10 mouse cellular contexts compared by ENCODE assay signal in the genomic region with DNA sequence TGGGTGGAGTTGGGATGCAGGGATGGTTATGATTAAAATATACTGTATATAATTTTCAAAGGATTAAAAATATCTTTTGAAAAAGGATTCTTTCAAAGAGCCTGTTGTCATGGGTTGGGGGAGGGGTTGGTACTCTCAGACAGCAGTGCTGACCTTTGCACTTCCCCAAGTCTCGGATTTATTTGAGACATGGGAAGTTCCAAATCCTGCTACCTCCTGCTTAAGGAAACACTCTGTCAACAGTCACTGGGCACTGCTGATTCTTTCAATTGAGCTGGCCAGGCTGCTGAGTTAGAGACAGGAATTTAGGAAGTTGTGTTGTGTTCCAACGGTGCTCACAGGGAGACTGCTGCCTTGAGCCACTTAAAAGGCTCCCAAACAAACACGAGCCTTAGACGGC.
A peak's percentile ranks its signal among the peaks of the same experiment; 100 is the strongest.
DNase-seq lines count a peak whose midpoint lies in the region; ATAC-seq and TF ChIP-seq lines count a peak whose summit lies in the region.
"Had no signal": no experiment of that assay in that cellular context is flagged by ENCODE, and none has a peak within 500 bp of the region (broad histone marks: within the 10 kb centered on the region; RNA-seq: fewer than 3 reads in every experiment).

No protein-coding gene starts in this region.

- H3K36me3 ChIP-seq in intestine, embryonic 14.5 days (ENCODE audit: control insufficient read depth, insufficient read depth, low read length), result no peaks in the 10 kb centered on the region
- H3K36me3 ChIP-seq in intestine, postnatal 0 days (ENCODE audit: control insufficient read depth, insufficient read depth), result no peaks in the 10 kb centered on the region
- H3K36me3 ChIP-seq in intestine, embryonic 16.5 days (ENCODE audit: control insufficient read depth, insufficient read depth, low read length), result no peaks in the 10 kb centered on the region
- H3K36me3 ChIP-seq in lung, embryonic 15.5 days, result no peaks in the 10 kb centered on the region
- no peaks in the 10 kb centered on the region for H3K36me3 ChIP-seq in forebrain, embryonic 16.5 days (ENCODE audit: control insufficient read depth, insufficient read depth)
- H3K36me3 ChIP-seq: stomach, embryonic 15.5 days had no signal

- peaks cover 15% of the 10 kb centered on the region; the same call in 1 of the 2 replicates for H3K4me1 ChIP-seq in intestine, embryonic 14.5 days (replicated peaks; ENCODE audit: control insufficient read depth, insufficient read depth, low read length)
- H3K4me1 ChIP-seq in intestine, postnatal 0 days (replicated peaks; ENCODE audit: control insufficient read depth, insufficient read depth, low read length), result no peaks in the 10 kb centered on the region
- H3K4me1 ChIP-seq in intestine, embryonic 16.5 days (ENCODE audit: control insufficient read depth, insufficient read depth, low read length), result 0 out of 2 replicates have a peak, but pooled peaks cover 4% of the 10 kb centered on the region
- H3K4me1 ChIP-seq in lung, embryonic 15.5 days, result 0 out of 2 replicates have a peak, but pooled peaks cover 5% of the 10 kb centered on the region
- peaks cover 5% of the 10 kb centered on the region for H3K4me1 ChIP-seq in forebrain, embryonic 16.5 days (replicated peaks; ENCODE audit: control insufficient read depth, insufficient read depth, low read length)
- H3K4me1 ChIP-seq: neural tube, embryonic 12.5 days; stomach, embryonic 15.5 days had no signal

- ATAC-seq in intestine, embryonic 14.5 days (replicated peaks; ENCODE audit: low FRiP score, low TSS enrichment, low read depth), result no peak
- ATAC-seq in intestine, postnatal 0 days, result no peak
- ATAC-seq in intestine, embryonic 16.5 days, result peak; percentile 38; the same call in 1 of the 2 replicates
- ATAC-seq in lung, embryonic 15.5 days (ENCODE audit: borderline replicate concordance, extremely low read depth, low FRiP score, low TSS enrichment), result 0 out of 2 replicates have a peak, but pooled peaks have one; percentile 39
- no peak for ATAC-seq in granulocyte monocyte progenitor cell, adult 5-6 weeks (replicated peaks; ENCODE audit: poor library complexity, severe bottlenecking)
- no peak for ATAC-seq in forebrain, embryonic 16.5 days

- no peak overlapping the region for H3K9ac ChIP-seq in intestine, embryonic 14.5 days (ENCODE audit: low read length)
- no peak overlapping the region for H3K9ac ChIP-seq in intestine, postnatal 0 days (ENCODE audit: low read depth, low read length)
- H3K9ac ChIP-seq in intestine, embryonic 16.5 days (ENCODE audit: low read depth, low read length), result no peak overlapping the region
- H3K9ac ChIP-seq in lung, embryonic 15.5 days, result no peak overlapping the region
- H3K9ac ChIP-seq in forebrain, embryonic 16.5 days (replicated peaks; ENCODE audit: low read depth, low read length), result no peak overlapping the region
- H3K9ac ChIP-seq: limb, embryonic 12.5 days; neural tube, embryonic 12.5 days; stomach, embryonic 15.5 days had no signal

- H3K9me3 ChIP-seq in intestine, embryonic 14.5 days (ENCODE audit: control insufficient read depth, low read length), result no peaks in the 10 kb centered on the region
- no peaks in the 10 kb centered on the region for H3K9me3 ChIP-seq in intestine, postnatal 0 days (ENCODE audit: control insufficient read depth)
- H3K9me3 ChIP-seq in intestine, embryonic 16.5 days (ENCODE audit: control insufficient read depth, low read length), result no peaks in the 10 kb centered on the region
- H3K9me3 ChIP-seq in lung, embryonic 15.5 days, result no peaks in the 10 kb centered on the region
- no peaks in the 10 kb centered on the region for H3K9me3 ChIP-seq in forebrain, embryonic 16.5 days (ENCODE audit: control insufficient read depth, low read length)
- H3K9me3 ChIP-seq: limb, embryonic 12.5 days; neural tube, embryonic 12.5 days; stomach, embryonic 15.5 days had no signal

- DNase-seq in intestine, embryonic 14.5 days (ENCODE audit: low spot score), result peak; percentile 49
- peak; percentile 42 for DNase-seq in embryo, embryonic 10.5 days (ENCODE audit: low spot score)

- WGBS in intestine, embryonic 14.5 days, result 50% methylated on average over 4 of the region's 4 CpGs
- 31% methylated on average over 4 of the region's 4 CpGs for WGBS in intestine, postnatal 0 days
- 49% methylated on average over 4 of the region's 4 CpGs for WGBS in intestine, embryonic 16.5 days
- 23% methylated on average over 4 of the region's 4 CpGs for WGBS in lung, embryonic 15.5 days
- 57% methylated on average over 4 of the region's 4 CpGs for WGBS in forebrain, embryonic 16.5 days

- no peak overlapping the region for H3K4me2 ChIP-seq in intestine, embryonic 14.5 days (ENCODE audit: low read length)
- no peak overlapping the region for H3K4me2 ChIP-seq in intestine, postnatal 0 days (replicated peaks; ENCODE audit: low read depth)
- H3K4me2 ChIP-seq in intestine, embryonic 16.5 days (ENCODE audit: low read depth, low read length), result no peak overlapping the region
- no peak overlapping the region for H3K4me2 ChIP-seq in lung, embryonic 15.5 days
- H3K4me2 ChIP-seq in forebrain, embryonic 16.5 days (ENCODE audit: low read length), result no peak overlapping the region
- H3K4me2 ChIP-seq: limb, embryonic 12.5 days; neural tube, embryonic 12.5 days; stomach, embryonic 15.5 days had no signal

- H3K27ac ChIP-seq in intestine, embryonic 14.5 days (ENCODE audit: low read depth), result no peak overlapping the region
- no peak overlapping the region for H3K27ac ChIP-seq in intestine, postnatal 0 days (ENCODE audit: low read depth, low read length)
- H3K27ac ChIP-seq in intestine, embryonic 16.5 days (ENCODE audit: low read length), result no peak overlapping the region
- H3K27ac ChIP-seq in lung, embryonic 15.5 days, result no peak overlapping the region
- no peak overlapping the region for H3K27ac ChIP-seq in forebrain, embryonic 16.5 days (ENCODE audit: low read length)
- H3K27ac ChIP-seq: limb, embryonic 12.5 days; neural tube, embryonic 12.5 days; stomach, embryonic 15.5 days had no signal

- TF ChIP-seq CTCF in intestine, postnatal 0 days (IDR thresholded peaks at IDR 0.05; ENCODE audit: low read depth), result no peak

- H3K27me3 ChIP-seq in intestine, embryonic 14.5 days (replicated peaks; ENCODE audit: control insufficient read depth, insufficient read depth, low read length), result no peaks in the 10 kb centered on the region
- H3K27me3 ChIP-seq in intestine, postnatal 0 days (replicated peaks; ENCODE audit: control insufficient read depth, insufficient read depth, low read length), result no peaks in the 10 kb centered on the region
- no peaks in the 10 kb centered on the region for H3K27me3 ChIP-seq in intestine, embryonic 16.5 days (replicated peaks; ENCODE audit: control insufficient read depth, insufficient read depth, low read length)
- no peaks in the 10 kb centered on the region for H3K27me3 ChIP-seq in lung, embryonic 15.5 days
- no peaks in the 10 kb centered on the region for H3K27me3 ChIP-seq in forebrain, embryonic 16.5 days (replicated peaks; ENCODE audit: control insufficient read depth, insufficient read depth, low read length)
- H3K27me3 ChIP-seq: limb, embryonic 12.5 days; neural tube, embryonic 12.5 days; stomach, embryonic 15.5 days had no signal

- H3K4me3 ChIP-seq in intestine, embryonic 14.5 days (ENCODE audit: low read depth, low read length), result no peak overlapping the region
- no peak overlapping the region for H3K4me3 ChIP-seq in intestine, postnatal 0 days (ENCODE audit: low read depth, low read length)
- no peak overlapping the region for H3K4me3 ChIP-seq in intestine, embryonic 16.5 days (ENCODE audit: low read length)
- H3K4me3 ChIP-seq in lung, embryonic 15.5 days, result no peak overlapping the region
- H3K4me3 ChIP-seq in forebrain, embryonic 16.5 days (replicated peaks; ENCODE audit: low read length), result no peak overlapping the region
- H3K4me3 ChIP-seq: limb, embryonic 12.5 days; neural tube, embryonic 12.5 days; stomach, embryonic 15.5 days had no signal

Comparison
In these comparisons a context has a peak if more than half of its experiments do, and no peak if none do; other contexts are left out.
1. ATAC-seq: peak in intestine, embryonic 16.5 days (single experiment) and lung, embryonic 15.5 days (single experiment); none in intestine, embryonic 14.5 days (single experiment), intestine, postnatal 0 days (single experiment), granulocyte monocyte progenitor cell, adult 5-6 weeks (single experiment) and forebrain, embryonic 16.5 days (single experiment).